Comparison of ENCODE assay signal across 1 mouse cellular context in genomic region chr11:102138447-102138740, GRCm38 (mm10).
TF ChIP-seq lines count a peak whose summit lies in the region.

No protein-coding gene starts in this region.

TF ChIP-seq in C2C12, 6 proteins besides CTCF, POLR2A, EP300 and RAD21:
- TF ChIP-seq CEBPB (IDR thresholded peaks at IDR 0.05; ENCODE audit: low read depth) (no peak), MAX (IDR thresholded peaks at IDR 0.05) (no peak), USF1 (IDR thresholded peaks at IDR 0.05; ENCODE audit: low read depth) (no peak), MYOD1 (IDR thresholded peaks at IDR 0.05; ENCODE audit: control insufficient read depth, insufficient read length, low read depth) (no peak), FOSL1 (IDR thresholded peaks at IDR 0.05; ENCODE audit: insufficient read depth, low read length, poor library complexity, severe bottlenecking) (no peak), MYOG (IDR thresholded peaks at IDR 0.05; ENCODE audit: control insufficient read depth, extremely low read depth, insufficient read length) (no peak)
TF ChIP-seq in C2C12: peak in this region for 0.
